Mouse (Mus musculus) megakaryocyte progenitor cell, adult 5-6 weeks (primary cell): ENCODE measurements around the gene Fbxo24. TPM values are rescaled to one million over a fixed set of nuclear protein-coding genes. Genes with fewer than 3 reads are reported as not detected.

Experiments used
- ATAC-seq: replicated peaks from 2 replicates; pipeline ENCODE4 v1.8.0; 2016; ENCODE audit warnings: mild to moderate bottlenecking, moderate TSS enrichment, inconsistent platforms; ENCODE audit not compliant: poor library complexity
- total RNA-seq, 2 experiments: library from RNA; stranded (forward) in 1 of 2; stranded (reverse) in 1 of 2; fragments of 157-497, 149-512 nt in 1 of 2; fragments of 200-1000 nt in 1 of 2; gene quantifications; 2 replicates each; pipeline versions ENCODE4 v1.2.3 to v1.2.4; 2015 to 2017

Fbxo24 gene
- total RNA-seq, 2 experiments from 2014 or later = 0.21 TPM; not detected in 1

GRCm38 (mm10) chr5:137607860-137608653 is 20.7 kb downstream of the Fbxo24 start:
- ATAC-seq = no peak

- ATAC-seq = no peak
Observed at GRCm38 (mm10) chr5:137601365-137601729, 27.5 kb downstream of the Fbxo24 start.

GRCm38 (mm10) chr5:137600619-137601364 is 28.0 kb downstream of the Fbxo24 start, which contains the start of gene Mospd3:
Mospd3 (minus strand) TSS chr5:137601058.
- ATAC-seq = peak; percentile 76

- peak; percentile 9 for ATAC-seq
Observed at GRCm38 (mm10) chr5:137600281-137600618, 28.6 kb downstream of the Fbxo24 start.

GRCm38 (mm10) chr5:137599600-137599999 is 29.2 kb downstream of the Fbxo24 start:
- ATAC-seq = peak; percentile 3; the same call in 1 of the 2 replicates

- no peak for ATAC-seq
Observed at GRCm38 (mm10) chr5:137598100-137598826, 30.5 kb downstream of the Fbxo24 start.

GRCm38 (mm10) chr5:137597625-137598024 is 31.2 kb downstream of the Fbxo24 start:
- no peak for ATAC-seq

- peak; percentile 13 for ATAC-seq
Observed at GRCm38 (mm10) chr5:137596601-137597261, 32.1 kb downstream of the Fbxo24 start.

- no peak for ATAC-seq
Observed at GRCm38 (mm10) chr5:137595921-137596320, 32.9 kb downstream of the Fbxo24 start.

GRCm38 (mm10) chr5:137590507-137590906 is 38.3 kb downstream of the Fbxo24 start:
- no peak for ATAC-seq

- ATAC-seq = peak; percentile 75
Observed at GRCm38 (mm10) chr5:137584976-137585375, 43.8 kb downstream of the Fbxo24 start.

GRCm38 (mm10) chr5:137583670-137584169 is 45.1 kb downstream of the Fbxo24 start:
- ATAC-seq = no peak

GRCm38 (mm10) chr5:137582702-137583101 is 46.1 kb downstream of the Fbxo24 start:
- no peak for ATAC-seq

- ATAC-seq = no peak
Observed at GRCm38 (mm10) chr5:137580246-137580645, 48.6 kb downstream of the Fbxo24 start.

GRCm38 (mm10) chr5:137574470-137574901 is 54.3 kb downstream of the Fbxo24 start:
- no peak for ATAC-seq

- ATAC-seq = peak; percentile 76
Observed at GRCm38 (mm10) chr5:137570691-137571586, 57.9 kb downstream of the Fbxo24 start.

- peak; percentile 10 for ATAC-seq
Observed at GRCm38 (mm10) chr5:137570181-137570580, 58.6 kb downstream of the Fbxo24 start.

GRCm38 (mm10) chr5:137569665-137570064 is 59.1 kb downstream of the Fbxo24 start, which contains the start of gene Tfr2:
Tfr2 (plus strand) TSS chr5:137569840.
- ATAC-seq = peak; percentile 78

GRCm38 (mm10) chr5:137569031-137569430 is 59.8 kb downstream of the Fbxo24 start:
- no peak for ATAC-seq
